Mouse (Mus musculus) embryo, embryonic 11.5 days (tissue): ENCODE results near the gene Gpr152.

Source experiments
- DNase-seq: peaks from one replicate; pipeline ENCODE4 v3.0.0-alpha.2; 2012; ENCODE audit warnings: low read depth, low spot score

Gene Gpr152

GRCm38 (mm10) chr19:4150567-4151487 lies 11.2 kb downstream of the Gpr152 start:
- no peak for DNase-seq

GRCm38 (mm10) chr19:4151488-4151860 lies 11.9 kb downstream of the Gpr152 start:
- DNase-seq, result no peak

GRCm38 (mm10) chr19:4151898-4152297 lies 12.3 kb downstream of the Gpr152 start:
- DNase-seq, result no peak

- no peak for DNase-seq
Observed at GRCm38 (mm10) chr19:4152445-4153231, 13.1 kb downstream of the Gpr152 start.

- no peak for DNase-seq
Observed at GRCm38 (mm10) chr19:4153232-4153654, 13.7 kb downstream of the Gpr152 start, which contains the start of gene Ptprcap. TSS of gene Ptprcap (plus strand) at chr19:4153604.

GRCm38 (mm10) chr19:4154437-4155222 lies 15.0 kb downstream of the Gpr152 start:
- DNase-seq, result no peak

GRCm38 (mm10) chr19:4155223-4156072 lies 15.9 kb downstream of the Gpr152 start:
- DNase-seq, result no peak

GRCm38 (mm10) chr19:4156073-4156579 lies 16.5 kb downstream of the Gpr152 start:
- DNase-seq, result no peak

GRCm38 (mm10) chr19:4156771-4157170 lies 17.2 kb downstream of the Gpr152 start:
- no peak for DNase-seq

GRCm38 (mm10) chr19:4159049-4159448 lies 19.5 kb downstream of the Gpr152 start:
- no peak for DNase-seq

- peak; percentile 86 for DNase-seq
Observed at GRCm38 (mm10) chr19:4162646-4163542, 23.3 kb downstream of the Gpr152 start, which contains the start of gene Rps6kb2. TSS of gene Rps6kb2 (minus strand) at chr19:4163354.

GRCm38 (mm10) chr19:4163543-4163887 lies 23.9 kb downstream of the Gpr152 start:
- DNase-seq, result no peak

- DNase-seq, result no peak
Observed at GRCm38 (mm10) chr19:4164100-4164499, 24.5 kb downstream of the Gpr152 start.

- no peak for DNase-seq
Observed at GRCm38 (mm10) chr19:4164721-4165120, 25.1 kb downstream of the Gpr152 start.

- DNase-seq, result no peak
Observed at GRCm38 (mm10) chr19:4166678-4167476, 27.3 kb downstream of the Gpr152 start.

- peak; percentile 98 for DNase-seq
Observed at GRCm38 (mm10) chr19:4169378-4169784, 29.8 kb downstream of the Gpr152 start.

- no peak for DNase-seq
Observed at GRCm38 (mm10) chr19:4169810-4170209, 30.2 kb downstream of the Gpr152 start.

GRCm38 (mm10) chr19:4170723-4171392 lies 31.3 kb downstream of the Gpr152 start:
- DNase-seq, result no peak
